Mouse (Mus musculus): ENCODE data around the gene Foxb2. TPM values are rescaled to one million over a fixed set of nuclear protein-coding genes. Genes with fewer than 3 reads are reported as not detected.

The Foxb2 gene
- polyA plus RNA-seq, 1 experiment from 2014 or later: not detected

Other genes starting within 250 kb of the Foxb2 start
- 8.5 and 8.7 TPM in 2 replicates for gene Vps13a, start 92.9 kb downstream of the Foxb2 start, polyA plus RNA-seq (2016; fragmentation: Nextera tagmentation; extraction: Ambion mirVana)
- gene Prune2, start 82.3 kb upstream of the Foxb2 start, polyA plus RNA-seq (2016; fragmentation: Nextera tagmentation; extraction: Ambion mirVana): 7.7 and 8.2 TPM in 2 replicates